Comparison of ENCODE assay signal across 10 mouse cellular contexts in genomic region chr11:83454548-83454947, GRCm38 (mm10). TPM values are rescaled to one million over a fixed set of nuclear protein-coding genes. Genes with fewer than 3 reads are reported as not detected.
DNase-seq lines count a peak whose midpoint lies in the region; ATAC-seq and TF ChIP-seq lines count a peak whose summit lies in the region.
"Had no signal": no experiment of that assay in that cellular context is flagged by ENCODE, and none has a peak within 500 bp of the region (broad histone marks: within the 10 kb centered on the region; RNA-seq: fewer than 3 reads in every experiment).

No protein-coding gene starts in this region.

- TF ChIP-seq CTCF in heart, adult 2 months (IDR thresholded peaks at IDR 0.05), result no peak

- WGBS in forebrain, embryonic 10.5 days, result 31% methylated on average over 4 of the region's 4 CpGs
- 30% methylated on average over 4 of the region's 4 CpGs for WGBS in forebrain, embryonic 15.5 days
- 4% methylated on average over 4 of the region's 4 CpGs for WGBS in heart, adult 2 months
- WGBS in kidney, embryonic 16.5 days, result 6% methylated on average over 4 of the region's 4 CpGs

- no peaks in the 10 kb centered on the region for H3K79me2 ChIP-seq in heart, adult 2 months (replicated peaks; ENCODE audit: control insufficient read depth, insufficient read depth, low read length)

- H3K9me3 ChIP-seq in forebrain, embryonic 10.5 days, result no peaks in the 10 kb centered on the region
- no peaks in the 10 kb centered on the region for H3K9me3 ChIP-seq in forebrain, embryonic 15.5 days
- no peaks in the 10 kb centered on the region for H3K9me3 ChIP-seq in kidney, embryonic 16.5 days (ENCODE audit: low read length)

- H3K27ac ChIP-seq in forebrain, embryonic 10.5 days, result peak overlapping the region; percentile 48; the same call in 1 of the 2 replicates
- no peak overlapping the region for H3K27ac ChIP-seq in forebrain, embryonic 15.5 days (replicated peaks)
- H3K27ac ChIP-seq in heart, adult 2 months, result peak overlapping the region; percentile 30; the same call in 1 of the 2 replicates
- no peak overlapping the region for H3K27ac ChIP-seq in kidney, embryonic 16.5 days (ENCODE audit: low read length)
- H3K27ac ChIP-seq: layer of hippocampus, adult 2 months had no signal

- no peak overlapping the region for H3K9ac ChIP-seq in forebrain, embryonic 15.5 days (replicated peaks)
- H3K9ac ChIP-seq in heart, adult 2 months (ENCODE audit: low read depth, low read length), result no peak overlapping the region; the same call in 1 of the 2 replicates
- no peak overlapping the region for H3K9ac ChIP-seq in kidney, embryonic 16.5 days (replicated peaks; ENCODE audit: low read length)

- ATAC-seq in forebrain, embryonic 15.5 days (replicated peaks), result no peak
- ATAC-seq in kidney, embryonic 16.5 days (ENCODE audit: low FRiP score, low TSS enrichment), result peak; percentile 31; the same call in 1 of the 2 replicates

- no peak for TF ChIP-seq POLR2A in heart, adult 2 months (IDR thresholded peaks at IDR 0.05; ENCODE audit: insufficient read depth, low read depth, low read length)

- DNase-seq in forebrain, embryonic 10.5 days (ENCODE audit: extremely low spot score, low spot score), result no peak
- peak; percentile 55 to 60 for DNase-seq in heart, adult 2 months
- DNase-seq in lung, postnatal 36 days, result peak; percentile 78
- no peak for DNase-seq in frontal cortex, postnatal 14 days (ENCODE audit: low spot score in 2 of 2)
- no peak for DNase-seq in layer of hippocampus, adult 9-10 months (ENCODE audit: low spot score)
- DNase-seq in right cerebral cortex, postnatal 36 days (ENCODE audit: low spot score in 2 of 2), result no peak

- no peaks in the 10 kb centered on the region for H3K36me3 ChIP-seq in forebrain, embryonic 10.5 days (replicated peaks)
- no peaks in the 10 kb centered on the region for H3K36me3 ChIP-seq in forebrain, embryonic 15.5 days
- H3K36me3 ChIP-seq in heart, adult 2 months (ENCODE audit: control insufficient read depth, insufficient read depth, low read length), result peaks cover 3% of the 10 kb centered on the region; the same call in 1 of the 2 replicates
- H3K36me3 ChIP-seq in kidney, embryonic 16.5 days (ENCODE audit: insufficient read depth, low read length), result no peaks in the 10 kb centered on the region

- no peak overlapping the region for H3K4me2 ChIP-seq in forebrain, embryonic 15.5 days (replicated peaks)
- H3K4me2 ChIP-seq in kidney, embryonic 16.5 days (replicated peaks; ENCODE audit: low read depth, low read length), result no peak overlapping the region

- TF ChIP-seq EP300 in heart, adult 2 months (IDR thresholded peaks at IDR 0.05; ENCODE audit: insufficient read depth, low read depth, low read length), result no peak

- peaks cover 7% of the 10 kb centered on the region; the same call in 1 of the 2 replicates for H3K27me3 ChIP-seq in forebrain, embryonic 10.5 days (ENCODE audit: poor library complexity, severe bottlenecking)
- H3K27me3 ChIP-seq in forebrain, embryonic 15.5 days, result no peaks in the 10 kb centered on the region
- H3K27me3 ChIP-seq in heart, adult 2 months (ENCODE audit: control insufficient read depth, insufficient read depth, low read length), result no peaks in the 10 kb centered on the region
- no peaks in the 10 kb centered on the region for H3K27me3 ChIP-seq in kidney, embryonic 16.5 days (ENCODE audit: insufficient read depth, low read length)

- intact Hi-C loops in heart, adult 2 months (cut with DNase I), result no loop called here

- peaks cover 40% of the 10 kb centered on the region for H3K4me1 ChIP-seq in forebrain, embryonic 10.5 days
- H3K4me1 ChIP-seq in forebrain, embryonic 15.5 days, result no peaks in the 10 kb centered on the region
- H3K4me1 ChIP-seq in heart, adult 2 months (ENCODE audit: control insufficient read depth, insufficient read depth, low read length), result peaks cover 15% of the 10 kb centered on the region
- peaks cover 13% of the 10 kb centered on the region for H3K4me1 ChIP-seq in kidney, embryonic 16.5 days (ENCODE audit: insufficient read depth, low read length)

- H3K4me3 ChIP-seq in forebrain, embryonic 10.5 days, result no peak overlapping the region
- no peak overlapping the region for H3K4me3 ChIP-seq in forebrain, embryonic 15.5 days
- H3K4me3 ChIP-seq in heart, adult 2 months, result no peak overlapping the region
- no peak overlapping the region for H3K4me3 ChIP-seq in kidney, embryonic 16.5 days (ENCODE audit: low read length)
- H3K4me3 ChIP-seq: layer of hippocampus, adult 2 months; myocyte had no signal

RNA-seq across cellular contexts. Expression of gene Mmp28, which starts 8.3 kb away (rescaled TPM):
- polyA plus RNA-seq in forebrain, embryonic 10.5 days (2016; fragmentation: Nextera tagmentation; extraction: Ambion mirVana), result 0.70 and 1.1 TPM in 2 replicates
- 2.5 and 2.7 TPM in 2 replicates for polyA plus RNA-seq in forebrain, embryonic 15.5 days (2015; fragmentation: Nextera tagmentation; extraction: Ambion mirVana)
- 1 to 10 TPM; 4.7 to 4.9 TPM for total RNA-seq in heart, adult 2 months (2021)
- polyA plus RNA-seq in heart, adult 2 months (2012; rRNA removed), result 3.3 and 4.4 TPM in 2 replicates
- 1.7 and 1.8 TPM in 2 replicates for polyA plus RNA-seq in kidney, embryonic 16.5 days (2015; fragmentation: Nextera tagmentation; extraction: Ambion mirVana)

RNA-seq across cellular contexts. Expression of gene 1700020L24Rik, which starts 17.1 kb away (rescaled TPM):
- polyA plus RNA-seq in forebrain, embryonic 10.5 days (2016; fragmentation: Nextera tagmentation; extraction: Ambion mirVana), result 0.25 and 0.36 TPM in 2 replicates
- polyA plus RNA-seq in forebrain, embryonic 15.5 days (2015; fragmentation: Nextera tagmentation; extraction: Ambion mirVana), result 0.22 and 0.36 TPM in 2 replicates
- total RNA-seq in heart, adult 2 months (2021), result not detected
- 0.27 TPM in 1 of 2 replicates, not detected in the other for polyA plus RNA-seq in heart, adult 2 months (2012; rRNA removed)
- polyA plus RNA-seq in kidney, embryonic 16.5 days (2015; fragmentation: Nextera tagmentation; extraction: Ambion mirVana), result not detected in 2 replicates
- total RNA-seq: layer of hippocampus, adult 2 months had no signal

RNA-seq across cellular contexts. Expression of gene Taf15, which starts 18.3 kb away (rescaled TPM):
- 14.2 and 14.6 TPM in 2 replicates for polyA plus RNA-seq in forebrain, embryonic 10.5 days (2016; fragmentation: Nextera tagmentation; extraction: Ambion mirVana)
- 12.3 and 12.9 TPM in 2 replicates for polyA plus RNA-seq in forebrain, embryonic 15.5 days (2015; fragmentation: Nextera tagmentation; extraction: Ambion mirVana)
- total RNA-seq in heart, adult 2 months (2021), result 10 to 100 TPM; 34.2 to 39.6 TPM
- 9.1 and 15.2 TPM in 2 replicates for polyA plus RNA-seq in heart, adult 2 months (2012; rRNA removed)
- polyA plus RNA-seq in kidney, embryonic 16.5 days (2015; fragmentation: Nextera tagmentation; extraction: Ambion mirVana), result 8.3 and 14.6 TPM in 2 replicates

RNA-seq across cellular contexts. Expression of gene Gas2l2, which starts 25.3 kb away (rescaled TPM):
- 0.07 TPM in 1 of 2 replicates, not detected in the other for polyA plus RNA-seq in forebrain, embryonic 10.5 days (2016; fragmentation: Nextera tagmentation; extraction: Ambion mirVana)
- 0.69 and 0.80 TPM in 2 replicates for polyA plus RNA-seq in forebrain, embryonic 15.5 days (2015; fragmentation: Nextera tagmentation; extraction: Ambion mirVana)
- total RNA-seq in heart, adult 2 months (2021), result not detected
- polyA plus RNA-seq in heart, adult 2 months (2012; rRNA removed), result 0.10 TPM in 1 of 2 replicates, not detected in the other
- polyA plus RNA-seq in kidney, embryonic 16.5 days (2015; fragmentation: Nextera tagmentation; extraction: Ambion mirVana), result not detected in 2 replicates
- polyA plus RNA-seq: myocyte had no signal

RNA-seq across cellular contexts. Expression of gene Rasl10b, which starts 45.6 kb away (rescaled TPM):
- polyA plus RNA-seq in forebrain, embryonic 10.5 days (2016; fragmentation: Nextera tagmentation; extraction: Ambion mirVana), result 2.7 and 3.1 TPM in 2 replicates
- 27.2 and 29.6 TPM in 2 replicates for polyA plus RNA-seq in forebrain, embryonic 15.5 days (2015; fragmentation: Nextera tagmentation; extraction: Ambion mirVana)
- 10 to 100 TPM; 61.9 to 77.8 TPM for total RNA-seq in heart, adult 2 months (2021)
- polyA plus RNA-seq in heart, adult 2 months (2012; rRNA removed), result 70.8 and 71.6 TPM in 2 replicates
- polyA plus RNA-seq in kidney, embryonic 16.5 days (2015; fragmentation: Nextera tagmentation; extraction: Ambion mirVana), result 0.39 and 0.57 TPM in 2 replicates

Comparison
In these comparisons a context has a peak if more than half of its experiments do, and no peak if none do; other contexts are left out.
1. H3K27ac ChIP-seq: peak in forebrain, embryonic 10.5 days (single experiment) and heart, adult 2 months (single experiment); none in forebrain, embryonic 15.5 days (single experiment) and kidney, embryonic 16.5 days (single experiment).
2. DNase-seq: peak in heart, adult 2 months (2 of 2) and lung, postnatal 36 days (single experiment); none in forebrain, embryonic 10.5 days (single experiment), frontal cortex, postnatal 14 days (0 of 2), layer of hippocampus, adult 9-10 months (single experiment) and right cerebral cortex, postnatal 36 days (0 of 2).